In the genomic region with DNA sequence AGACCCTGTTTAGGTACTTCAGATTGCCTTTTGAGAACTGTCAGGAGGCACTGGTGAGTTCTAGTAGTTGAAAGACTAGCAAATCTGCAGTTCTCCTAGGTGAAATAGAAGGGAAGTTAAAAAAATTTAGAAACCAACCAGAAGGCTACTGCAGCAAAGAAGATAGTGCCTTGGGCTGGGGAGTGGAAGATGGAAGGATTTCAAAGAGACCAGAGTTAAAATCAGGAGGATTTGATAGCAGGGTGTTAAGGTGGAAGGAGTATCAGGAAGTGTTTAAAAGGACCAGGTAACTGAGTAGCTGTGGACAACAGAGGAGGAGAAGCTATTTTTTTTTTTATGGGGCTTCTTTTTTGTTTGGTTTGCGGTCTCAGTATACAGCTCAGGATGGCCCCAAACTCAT, we compare ENCODE assay signal across 25 mouse cellular contexts. TPM values are rescaled to one million over a fixed set of nuclear protein-coding genes. Genes with fewer than 3 reads are reported as not detected.
"Had no signal": no experiment of that assay in that cellular context is flagged by ENCODE, and none has a peak within 500 bp of the region (broad histone marks: within the 10 kb centered on the region; RNA-seq: fewer than 3 reads in every experiment).

No protein-coding gene starts in this region.

- H3K9me3 ChIP-seq: kidney, embryonic 15.5 days; limb, embryonic 12.5 days; limb, embryonic 15.5 days; midbrain, embryonic 10.5 days; midbrain, embryonic 13.5 days; neural tube, embryonic 13.5 days had no signal

- H3K27ac ChIP-seq: kidney, embryonic 15.5 days; limb, embryonic 12.5 days; limb, embryonic 15.5 days; midbrain, embryonic 10.5 days; midbrain, embryonic 13.5 days; neural tube, embryonic 13.5 days had no signal

- H3K27me3 ChIP-seq: kidney, embryonic 15.5 days; limb, embryonic 12.5 days; limb, embryonic 15.5 days; midbrain, embryonic 13.5 days; neural tube, embryonic 13.5 days had no signal

- H3K9ac ChIP-seq: kidney, embryonic 15.5 days; limb, embryonic 12.5 days; limb, embryonic 15.5 days; midbrain, embryonic 13.5 days; neural tube, embryonic 13.5 days had no signal

- H3K4me3 ChIP-seq: kidney, embryonic 15.5 days; limb, embryonic 12.5 days; limb, embryonic 15.5 days; midbrain, embryonic 10.5 days; midbrain, embryonic 13.5 days; myocyte; neural tube, embryonic 13.5 days had no signal

- H3K4me1 ChIP-seq: kidney, embryonic 15.5 days; limb, embryonic 12.5 days; limb, embryonic 15.5 days; midbrain, embryonic 10.5 days; midbrain, embryonic 13.5 days; neural tube, embryonic 13.5 days had no signal

- DNase-seq: kidney, adult 11 months; kidney, adult 8-10 months; kidney, postnatal 10 days; kidney, postnatal 4 days; left cerebral cortex, postnatal 4 days; lung, adult 2 months; lung, postnatal 14 days; lung, postnatal 4 days; retina, postnatal 1 day; right cerebral cortex, postnatal 25 days; spleen, adult 18-20 months; thymus, adult 18-20 months; thymus, postnatal 36 days had no signal

- ATAC-seq: midbrain, embryonic 13.5 days; midbrain, embryonic 16.5 days had no signal

- H3K4me2 ChIP-seq: kidney, embryonic 15.5 days; limb, embryonic 12.5 days; limb, embryonic 15.5 days; midbrain, embryonic 13.5 days; neural tube, embryonic 13.5 days had no signal

RNA-seq across cellular contexts. Expression of gene Gp1ba, which starts 1.2 kb away (rescaled TPM):
- total RNA-seq: layer of hippocampus, adult 18-20 months; layer of hippocampus, postnatal 14 days; left cerebral cortex, adult 8-10 months; left cerebral cortex, postnatal 14 days had no signal

RNA-seq across cellular contexts. Expression of gene Chrne, which starts 18.7 kb away (rescaled TPM):
- total RNA-seq: layer of hippocampus, adult 18-20 months; left cerebral cortex, adult 8-10 months; left cerebral cortex, postnatal 14 days; left cerebral cortex, postnatal 4 days had no signal
- polyA plus RNA-seq: limb, embryonic 12.5 days; limb, embryonic 15.5 days; midbrain, embryonic 10.5 days; midbrain, embryonic 13.5 days; midbrain, embryonic 16.5 days had no signal
